Mouse (Mus musculus): ENCODE data around the gene Nup214.

- TF ChIP-seq CTCF (IDR thresholded peaks at IDR 0.05; ENCODE audit: control insufficient read depth, insufficient read depth, insufficient read length) (no peak), MAX (IDR thresholded peaks at IDR 0.05) (no peak), USF1 (IDR thresholded peaks at IDR 0.05; ENCODE audit: low read depth) (no peak)
Measured at GRCm38 (mm10) chr2:32046009-32046408, 71.8 kb downstream of the Nup214 start.
